Mouse (Mus musculus): ENCODE results near the gene Cnpy4. TPM values are rescaled to one million over a fixed set of nuclear protein-coding genes. Genes with fewer than 3 reads are reported as not detected.
"Not testable (repeated sequence)": the region's sequence is repeated elsewhere in the genome, so short reads cannot be mapped to it uniquely, and the experiment has no call there.

Cnpy4 gene
- total and polyA plus RNA-seq, 2 experiments from 2014 or later = 14.2 to 18.9 TPM

DNA sequence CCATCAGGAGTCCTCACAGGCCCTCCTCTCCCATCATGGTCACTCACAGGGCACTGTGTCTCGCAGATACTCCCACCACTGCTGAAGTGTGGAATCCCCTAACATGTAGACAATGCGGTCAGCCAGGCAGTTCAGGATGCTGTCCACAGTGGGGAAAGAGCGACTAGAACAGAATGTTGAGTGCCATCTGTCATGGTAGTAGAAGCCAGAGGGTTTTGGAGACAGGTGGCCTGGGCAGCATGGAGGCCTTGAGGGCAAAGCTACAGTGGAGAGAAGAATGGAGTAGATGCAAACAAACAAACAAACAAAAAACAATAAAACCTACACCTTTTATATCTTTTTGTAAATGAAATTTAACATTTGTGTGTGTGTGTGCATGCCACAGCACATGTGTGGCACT, 14.8 kb downstream of the Cnpy4 start:
- no peak for ATAC-seq
- Histone ChIP-seq H3K27me3 (ENCODE audit: insufficient read depth, low read length) (no peaks in the 10 kb centered on the region), H3K27ac (ENCODE audit: low read depth, low read length) (no peak overlapping the region), H3K36me3 (ENCODE audit: insufficient read depth) (no peaks in the 10 kb centered on the region), H3K9ac (no peak overlapping the region), H3K4me3 (ENCODE audit: low read depth, low read length) (no peak overlapping the region), H3K4me1 (ENCODE audit: insufficient read depth) (no peaks in the 10 kb centered on the region), H3K4me2 (ENCODE audit: low read depth) (no peak overlapping the region), H3K9me3 (ENCODE audit: low read length) (no peaks in the 10 kb centered on the region)
- no peak for DNase-seq
- 80% methylated on average over 3 of the region's 3 CpGs for WGBS
- no peak for TF ChIP-seq CTCF (IDR thresholded peaks at IDR 0.05; ENCODE audit: low read depth)

DNA sequence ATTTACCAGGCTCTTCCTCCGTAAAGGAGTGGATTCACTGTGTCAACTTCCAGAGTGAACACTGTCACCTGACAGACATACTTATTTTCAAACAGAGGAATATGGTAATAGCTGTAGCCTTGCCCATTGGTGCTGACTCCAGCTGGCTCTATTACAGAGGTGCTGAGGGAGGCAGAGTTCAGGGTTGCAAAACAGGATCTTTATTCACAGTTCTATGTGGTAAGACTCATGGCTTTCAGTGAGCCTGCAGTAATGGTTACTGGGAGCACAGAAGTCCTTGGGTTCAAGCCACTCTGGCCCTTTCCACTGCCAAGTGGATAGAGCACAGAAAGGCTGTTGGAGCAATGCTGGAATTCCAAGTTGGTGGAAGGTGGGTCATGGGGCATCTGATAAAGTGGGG, 20.0 kb downstream of the Cnpy4 start:
- Histone ChIP-seq H3K9ac (no peak overlapping the region), H3K4me2 (ENCODE audit: low read depth) (no peak overlapping the region), H3K9me3 (ENCODE audit: low read length) (no peaks in the 10 kb centered on the region), H3K4me1 (ENCODE audit: insufficient read depth) (no peaks in the 10 kb centered on the region), H3K4me3 (ENCODE audit: low read depth, low read length) (no peak overlapping the region), H3K27me3 (ENCODE audit: insufficient read depth, low read length) (no peaks in the 10 kb centered on the region), H3K27ac (ENCODE audit: low read depth, low read length) (no peak overlapping the region), H3K36me3 (ENCODE audit: insufficient read depth) (no peaks in the 10 kb centered on the region)
- ATAC-seq (no peak), DNase-seq (no peak)
- WGBS = 83% methylated on average over 1 of the region's 1 CpGs
- TF ChIP-seq CTCF (IDR thresholded peaks at IDR 0.05; ENCODE audit: low read depth) = no peak

DNA sequence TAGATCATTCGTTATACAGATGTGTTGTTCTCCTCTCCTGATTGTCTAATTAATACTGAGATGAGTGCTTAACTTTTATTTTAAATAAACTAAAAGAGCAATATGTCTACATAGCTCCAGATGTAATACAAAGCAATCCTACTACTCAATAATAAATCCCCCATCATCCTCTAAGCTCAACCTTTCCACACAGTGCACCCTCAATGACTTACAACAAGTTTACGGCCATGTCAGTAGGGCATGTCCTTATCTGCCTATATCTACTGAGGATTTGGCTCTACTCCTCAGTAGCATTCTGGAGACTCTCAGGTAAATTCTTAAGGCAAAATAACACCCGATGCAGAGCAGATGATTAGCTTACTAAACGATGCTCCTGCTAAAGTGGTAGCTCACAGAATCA, 20.6 kb downstream of the Cnpy4 start:
- Histone ChIP-seq H3K4me1 (ENCODE audit: insufficient read depth) (no peaks in the 10 kb centered on the region), H3K9me3 (ENCODE audit: low read length) (no peaks in the 10 kb centered on the region), H3K27me3 (ENCODE audit: insufficient read depth, low read length) (no peaks in the 10 kb centered on the region), H3K4me2 (ENCODE audit: low read depth) (no peak overlapping the region), H3K27ac (ENCODE audit: low read depth, low read length) (no peak overlapping the region), H3K9ac (no peak overlapping the region), H3K36me3 (ENCODE audit: insufficient read depth) (no peaks in the 10 kb centered on the region), H3K4me3 (ENCODE audit: low read depth, low read length) (no peak overlapping the region)
- TF ChIP-seq CTCF (IDR thresholded peaks at IDR 0.05; ENCODE audit: low read depth) = no peak
- WGBS = 87% methylated on average over 4 of the region's 4 CpGs
- no peak for DNase-seq
- ATAC-seq = no peak

DNA sequence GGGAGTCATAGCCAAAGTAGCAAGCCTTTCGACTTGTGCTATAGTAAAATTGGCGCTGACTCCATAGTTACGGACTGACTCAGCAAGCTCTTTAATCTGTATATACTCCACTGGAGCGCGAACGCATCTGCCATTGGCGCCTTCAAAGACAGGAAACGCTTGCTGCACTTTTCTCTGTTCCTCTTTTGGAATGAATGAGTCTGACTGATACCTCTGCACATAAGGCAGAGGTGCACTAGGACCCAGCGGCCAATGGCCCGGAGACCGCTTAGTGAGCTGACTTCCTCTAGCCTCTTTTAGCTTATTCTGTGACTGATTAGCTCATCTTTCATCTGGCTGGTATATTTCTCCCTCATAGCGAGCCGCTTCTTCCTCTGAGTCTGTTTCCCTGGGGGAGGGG, 29.3 kb downstream of the Cnpy4 start:
- not testable (repeated sequence) for DNase-seq; H3K4me2 ChIP-seq (ENCODE audit: low read depth); H3K36me3 ChIP-seq (ENCODE audit: insufficient read depth); H3K4me3 ChIP-seq (ENCODE audit: low read depth, low read length); H3K9me3 ChIP-seq (ENCODE audit: low read length); ATAC-seq; H3K27me3 ChIP-seq (ENCODE audit: insufficient read depth, low read length); H3K27ac ChIP-seq (ENCODE audit: low read depth, low read length); H3K4me1 ChIP-seq (ENCODE audit: insufficient read depth); H3K9ac ChIP-seq
- 95% methylated on average over 13 of the region's 13 CpGs for WGBS

DNA sequence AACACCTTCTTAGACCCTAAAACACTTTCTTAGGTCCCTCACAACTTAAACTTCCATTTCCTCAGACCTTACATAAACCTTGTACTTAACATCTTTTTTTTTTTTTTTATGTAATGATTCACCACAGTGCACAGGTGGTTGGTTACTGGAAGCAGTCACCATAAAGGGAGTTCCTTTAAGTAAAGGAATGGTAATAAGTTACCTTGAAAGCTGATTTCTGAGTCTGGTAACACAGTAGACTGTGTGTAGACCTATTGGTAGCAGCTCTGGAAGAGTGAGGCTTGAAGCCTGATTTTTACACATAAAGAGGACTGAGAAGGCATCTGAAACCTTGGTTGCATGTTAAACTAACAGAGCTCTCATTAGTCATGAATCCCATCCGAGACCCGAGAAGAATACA, 32.6 kb downstream of the Cnpy4 start:
- TF ChIP-seq CTCF (IDR thresholded peaks at IDR 0.05; ENCODE audit: low read depth) = no peak
- whole genome bisulfite sequencing = 63% methylated on average over 2 of the region's 2 CpGs
- no peak overlapping the region for H3K4me2 ChIP-seq (ENCODE audit: low read depth)

DNA sequence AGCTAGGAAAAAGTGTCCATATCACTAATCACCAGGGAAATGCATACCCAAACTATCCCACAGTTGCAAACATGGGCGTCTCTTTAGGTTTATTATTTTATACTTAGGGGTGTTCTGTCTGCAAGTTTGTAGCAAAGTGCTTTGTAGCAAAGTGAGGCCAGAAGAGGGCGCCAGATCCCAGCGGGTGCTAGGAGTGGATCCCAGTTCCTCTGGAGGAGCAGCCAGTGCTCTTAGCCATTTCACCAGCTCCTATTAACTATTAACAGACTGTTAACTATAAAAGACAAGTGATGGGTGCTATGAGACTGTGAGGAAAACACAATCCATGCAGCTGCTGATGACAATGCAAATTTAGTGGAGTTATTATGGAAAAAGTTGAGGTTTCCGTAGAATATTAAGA, 34.8 kb downstream of the Cnpy4 start:
- 0 out of 2 replicates have a peak, but pooled peaks have one; percentile 34 for ATAC-seq
- 0 out of 2 replicates have a peak, but pooled peaks cover 2% of the 10 kb centered on the region for H3K9me3 ChIP-seq (ENCODE audit: low read length)
- TF ChIP-seq CTCF (IDR thresholded peaks at IDR 0.05; ENCODE audit: low read depth) = peak; percentile 83
- H3K9ac ChIP-seq = no peak overlapping the region
- H3K4me1 ChIP-seq (ENCODE audit: insufficient read depth) = no peaks in the 10 kb centered on the region
- no peak overlapping the region for H3K4me3 ChIP-seq (ENCODE audit: low read depth, low read length)
- no peaks in the 10 kb centered on the region for H3K27me3 ChIP-seq (ENCODE audit: insufficient read depth, low read length)
- H3K36me3 ChIP-seq (ENCODE audit: insufficient read depth) = no peaks in the 10 kb centered on the region
- H3K27ac ChIP-seq (ENCODE audit: low read depth, low read length) = no peak overlapping the region
- H3K4me2 ChIP-seq (ENCODE audit: low read depth) = no peak overlapping the region
- 24% methylated on average over 4 of the region's 4 CpGs for WGBS
- peak; percentile 78 for DNase-seq

More for the DNA sequence above, 32.6 kb downstream of the Cnpy4 start:
- Histone ChIP-seq H3K9me3 (ENCODE audit: low read length) (0 out of 2 replicates have a peak, but pooled peaks cover 2% of the 10 kb centered on the region), H3K4me3 (ENCODE audit: low read depth, low read length) (no peak overlapping the region), H3K9ac (no peak overlapping the region), H3K4me1 (ENCODE audit: insufficient read depth) (no peaks in the 10 kb centered on the region), H3K36me3 (ENCODE audit: insufficient read depth) (no peaks in the 10 kb centered on the region), H3K27ac (ENCODE audit: low read depth, low read length) (no peak overlapping the region), H3K27me3 (ENCODE audit: insufficient read depth, low read length) (no peaks in the 10 kb centered on the region)
- no peak for ATAC-seq
- DNase-seq = no peak

DNA sequence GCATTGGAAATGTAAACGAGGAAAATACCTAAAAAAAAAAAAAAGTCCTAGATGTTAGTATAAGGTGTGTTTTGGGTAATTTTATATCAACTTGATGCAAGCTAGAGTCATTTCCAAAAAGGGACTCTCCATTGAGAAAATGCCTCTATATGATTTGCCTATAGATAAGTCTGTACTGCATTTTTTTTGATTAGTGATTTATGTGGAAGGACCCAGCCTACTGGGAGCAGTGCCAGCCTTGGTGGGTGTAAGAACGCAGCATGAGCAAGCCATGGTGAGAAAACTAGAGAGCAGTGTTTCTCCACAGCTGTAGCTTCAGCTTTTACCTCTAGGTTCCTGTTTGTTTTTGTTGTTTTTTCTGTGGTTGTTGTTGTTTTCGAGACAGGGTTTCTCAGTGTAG, 36.0 kb downstream of the Cnpy4 start:
- no peak overlapping the region for H3K4me2 ChIP-seq (ENCODE audit: low read depth)
- no peaks in the 10 kb centered on the region for H3K36me3 ChIP-seq (ENCODE audit: insufficient read depth)
- no peaks in the 10 kb centered on the region for H3K4me1 ChIP-seq (ENCODE audit: insufficient read depth)
- no peaks in the 10 kb centered on the region for H3K27me3 ChIP-seq (ENCODE audit: insufficient read depth, low read length)
- H3K9ac ChIP-seq = no peak overlapping the region
- ATAC-seq = no peak
- no peak for TF ChIP-seq CTCF (IDR thresholded peaks at IDR 0.05; ENCODE audit: low read depth)
- WGBS = 56% methylated on average over 3 of the region's 3 CpGs
- no peak for DNase-seq
- no peak overlapping the region for H3K27ac ChIP-seq (ENCODE audit: low read depth, low read length)
- H3K4me3 ChIP-seq (ENCODE audit: low read depth, low read length) = no peak overlapping the region
- H3K9me3 ChIP-seq (ENCODE audit: low read length) = no peaks in the 10 kb centered on the region

DNA sequence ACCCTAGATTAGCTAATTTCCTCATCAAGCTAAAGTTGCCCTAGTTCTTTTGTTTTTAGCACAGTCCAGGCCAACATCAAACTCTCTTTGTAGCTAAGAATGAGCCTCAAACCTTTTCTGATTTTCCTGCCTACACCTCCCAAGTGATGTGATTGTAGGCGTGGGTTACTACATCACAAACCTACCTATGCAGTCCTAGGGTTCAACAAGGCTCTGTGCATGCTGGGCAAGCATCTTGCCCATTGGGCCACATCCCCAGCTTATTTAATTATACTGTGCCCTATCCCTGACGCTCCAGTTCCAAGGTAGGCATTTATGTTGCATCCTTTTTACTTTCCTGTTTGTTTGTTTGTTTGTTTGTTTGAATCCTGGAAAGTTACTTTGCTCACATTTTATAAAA, 38.4 kb downstream of the Cnpy4 start, which contains the start of gene Nxpe5:
TSS of gene Nxpe5 (plus strand) at position 199 of the 400 bp plus-strand sequence.
- no peak for DNase-seq
- Histone ChIP-seq H3K4me2 (ENCODE audit: low read depth) (no peak within 1 kb of the TSS), H3K36me3 (ENCODE audit: insufficient read depth) (no peaks in the 10 kb centered on the region), H3K4me1 (ENCODE audit: insufficient read depth) (no peaks in the 10 kb centered on the region), H3K4me3 (ENCODE audit: low read depth, low read length) (no peak within 1 kb of the TSS), H3K27ac (ENCODE audit: low read depth, low read length) (no peak within 1 kb of the TSS), H3K9ac (no peak within 1 kb of the TSS), H3K27me3 (ENCODE audit: insufficient read depth, low read length) (no peaks in the 10 kb centered on the region), H3K9me3 (ENCODE audit: low read length) (no peaks in the 10 kb centered on the region)
- 50% methylated on average over 2 of the region's 2 CpGs for WGBS
- no peak for TF ChIP-seq CTCF (IDR thresholded peaks at IDR 0.05; ENCODE audit: low read depth)
- no peak for ATAC-seq
